Mouse (Mus musculus): ENCODE measurements at regions not wholly inside any gene's neighbourhood (a gene's known extent, or its start where the extent isn't known, plus 50 kb on each side); places are given as distances from the start of the nearest gene placed in this dataset.

DNA sequence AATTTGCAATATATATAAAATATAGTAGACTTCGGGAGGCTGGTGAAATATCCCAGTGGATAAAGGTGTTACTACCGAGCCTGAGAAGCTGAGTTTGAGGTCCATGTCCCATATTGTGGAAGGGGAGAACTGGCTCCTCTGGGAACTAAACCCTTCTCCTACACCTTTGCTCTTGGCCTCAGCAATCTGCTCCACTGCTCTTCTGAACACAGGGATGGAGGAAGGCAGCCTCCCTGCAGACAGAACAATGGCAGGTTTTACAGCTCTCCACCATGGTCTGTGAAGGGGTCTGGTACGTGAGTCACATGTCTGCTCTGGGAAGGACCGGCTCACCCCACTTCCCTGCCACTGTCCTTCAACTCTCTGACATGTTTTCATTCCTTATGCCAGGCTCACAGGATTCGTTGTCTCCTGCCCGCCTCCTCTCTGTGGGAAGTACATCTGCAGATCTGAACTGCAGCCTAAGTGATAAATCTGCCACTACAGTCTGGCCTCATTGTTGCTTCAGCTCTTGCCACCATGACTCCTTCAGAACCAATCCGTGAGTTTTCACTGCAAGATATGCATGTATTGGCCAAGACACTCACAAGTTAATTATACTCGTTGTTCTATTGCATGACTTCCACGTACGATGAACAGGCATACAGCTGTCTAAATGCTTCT is 220.0 kb upstream of the Gm9767 start:
- no peak for DNase-seq (ENCODE audit: low read depth)

DNA sequence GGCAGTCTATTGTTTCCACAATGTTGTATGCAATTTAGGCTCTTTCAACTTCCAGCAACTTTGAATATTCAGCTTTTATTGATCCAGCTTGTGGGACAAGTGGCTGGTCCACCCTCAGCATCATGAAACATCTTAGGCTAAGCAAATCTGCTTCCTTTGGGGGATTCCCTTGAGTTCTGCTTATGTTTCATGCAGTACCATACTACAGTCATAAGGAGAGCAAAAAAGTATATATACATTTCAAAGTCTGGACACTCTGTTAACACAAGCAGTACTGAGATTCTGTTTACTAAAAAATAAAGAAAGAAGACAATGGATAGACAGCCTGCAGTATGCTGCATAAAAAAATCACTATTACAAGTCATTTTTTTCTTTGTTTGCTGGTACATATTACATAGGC is 233.7 kb upstream of the Gm9767 start:
- DNase-seq (ENCODE audit: low read depth): no peak

DNA sequence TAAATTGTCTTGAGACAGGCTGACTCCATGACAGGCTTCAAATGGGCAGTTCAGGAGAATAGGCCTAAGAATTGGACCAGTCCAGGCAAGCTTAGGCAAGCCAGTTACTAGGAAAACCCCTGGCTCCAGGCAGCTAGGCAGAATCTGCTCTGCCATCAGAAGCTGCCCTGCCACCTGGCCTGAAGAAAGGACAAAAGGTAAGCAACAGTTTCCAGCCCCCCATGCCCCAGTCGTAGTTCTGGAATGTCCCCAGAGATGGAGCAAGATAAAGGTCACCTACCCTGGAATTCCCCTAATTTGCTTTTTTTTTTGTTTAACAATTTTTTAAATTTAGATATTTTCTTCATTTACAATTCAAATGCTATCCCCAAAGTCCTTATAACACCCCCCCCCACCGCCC is 248.8 kb upstream of the Gm9767 start:
- DNase-seq (ENCODE audit: low read depth): no peak

DNA sequence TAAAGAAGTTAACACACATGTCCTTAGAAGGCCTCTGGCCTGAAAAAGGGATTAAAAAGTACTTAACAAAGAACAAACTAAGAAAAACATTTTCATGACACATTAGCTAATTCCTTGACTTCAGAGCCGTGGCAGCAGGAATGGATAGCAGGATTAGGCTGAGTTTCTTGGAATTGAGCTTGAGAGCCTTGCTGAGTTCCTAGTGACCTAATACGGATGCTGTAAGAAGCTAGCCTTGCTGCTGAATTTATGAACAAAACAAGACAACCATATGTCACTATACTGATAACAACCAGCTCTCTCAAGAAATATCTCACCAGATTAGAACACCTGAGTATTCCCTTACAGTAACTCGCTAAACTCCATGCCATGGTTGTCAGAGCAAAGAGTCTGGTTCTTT is 268.2 kb upstream of the Smlr1 start:
- DNase-seq (ENCODE audit: low read depth): no peak

DNA sequence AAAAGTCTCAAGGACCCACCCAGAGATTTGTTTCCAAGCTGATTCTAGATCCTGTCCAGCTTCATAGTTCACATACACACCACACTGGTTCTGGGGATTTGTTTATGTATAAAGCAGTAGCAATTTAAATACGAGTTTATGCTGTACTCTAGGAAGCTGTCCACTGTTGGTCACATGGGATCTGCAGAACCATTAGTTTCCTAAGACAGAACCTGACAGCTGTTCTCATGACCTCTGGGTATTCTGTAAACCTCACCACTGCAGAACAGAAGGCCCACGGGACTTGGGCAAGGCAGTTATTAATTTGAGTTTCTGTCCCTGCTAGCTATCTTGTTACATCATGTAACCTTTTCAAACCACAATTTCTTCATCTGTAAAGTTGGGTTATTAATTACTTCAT is 265.4 kb upstream of the Smlr1 start:
- no peak for DNase-seq (ENCODE audit: low read depth)

DNA sequence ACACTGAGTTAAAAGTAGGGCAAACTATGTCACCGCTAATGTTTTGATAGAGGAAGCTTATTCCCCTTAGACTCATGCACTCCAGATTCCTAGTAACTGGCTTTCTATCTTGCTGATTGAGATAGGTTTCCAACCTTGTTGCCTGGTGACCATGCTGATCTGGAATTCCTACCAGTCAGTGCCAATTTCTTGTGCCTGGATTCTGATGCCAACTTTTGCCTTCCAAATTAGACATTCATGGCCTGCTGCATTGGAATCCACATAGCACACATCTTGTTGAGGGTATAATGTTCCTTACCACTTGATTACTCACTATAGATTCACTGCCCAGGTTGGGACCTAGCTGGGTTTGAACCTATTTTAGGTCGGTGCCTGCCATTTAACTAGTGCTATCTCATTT is 262.8 kb upstream of the Smlr1 start:
- DNase-seq (ENCODE audit: low read depth): no peak

GRCm38 (mm10) chr10:25790363-25790821 is 254.3 kb upstream of the Smlr1 start:
- no peak for DNase-seq (ENCODE audit: low read depth)

DNA sequence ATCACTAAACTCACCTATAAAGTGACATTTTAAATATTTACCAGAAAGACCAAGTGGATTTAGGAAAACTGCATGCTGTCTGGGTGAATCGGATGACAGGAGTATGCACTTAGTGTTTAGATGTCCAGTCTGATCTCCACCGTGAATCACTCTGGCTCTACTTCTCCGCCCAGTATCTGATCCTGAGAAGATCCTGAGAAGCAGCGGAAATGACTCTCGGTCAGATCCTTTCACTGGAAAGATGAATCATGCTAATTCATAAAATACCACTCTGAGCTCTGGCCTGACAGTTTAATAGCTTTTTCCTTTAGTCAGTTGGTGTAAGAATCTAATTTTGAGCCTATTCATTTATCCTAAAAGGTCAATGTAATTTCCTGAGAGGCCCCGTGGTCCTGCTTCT is 252.6 kb upstream of the Smlr1 start:
- no peak for DNase-seq (ENCODE audit: low read depth)

- no peak for DNase-seq (ENCODE audit: low read depth)
These were observed 251.9 kb upstream of the Smlr1 start for GRCm38 (mm10) chr10:25788004-25788403.

DNA sequence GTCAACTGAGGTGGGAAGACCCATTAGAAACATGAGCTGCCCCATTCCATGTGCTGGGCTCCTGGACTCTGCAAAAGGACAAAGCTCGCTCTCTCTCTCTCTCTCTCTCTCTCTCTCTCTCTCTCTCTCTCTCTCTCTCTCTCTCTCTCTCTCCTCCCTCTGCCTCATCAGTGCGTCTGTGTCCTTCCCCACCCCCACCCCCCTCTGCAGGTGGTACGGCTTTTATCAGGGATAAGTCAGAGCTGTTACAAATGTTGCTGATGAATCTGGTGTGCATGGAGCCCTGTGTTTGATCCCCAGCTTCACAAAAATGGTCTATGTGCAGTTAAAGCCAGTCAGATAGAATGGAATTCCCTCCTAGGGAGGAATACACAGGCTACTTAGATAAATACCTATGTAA is 247.8 kb upstream of the Smlr1 start:
- no peak for DNase-seq (ENCODE audit: low read depth)

DNA sequence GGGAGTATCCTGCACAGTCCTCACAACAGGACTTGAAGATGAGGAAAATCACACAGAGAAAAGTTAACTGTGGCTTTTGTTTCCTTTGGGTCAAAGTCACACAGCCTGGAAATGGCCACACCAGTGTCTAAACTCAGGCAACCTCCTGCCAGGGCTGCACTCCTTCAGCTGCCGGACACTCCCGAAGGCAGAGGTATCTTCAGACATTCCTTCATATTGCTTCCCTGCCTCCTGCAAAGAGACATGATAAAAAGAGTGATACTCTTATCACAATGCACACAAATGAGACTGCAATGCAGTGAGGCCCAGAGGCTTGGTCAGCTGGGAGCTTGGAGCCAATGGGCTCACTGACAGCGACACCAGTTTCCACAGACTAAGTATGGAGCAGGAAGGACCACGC is 243.4 kb upstream of the Smlr1 start:
- DNase-seq (ENCODE audit: low read depth): no peak

GRCm38 (mm10) chr10:25777717-25778116 is 241.7 kb upstream of the Smlr1 start:
- DNase-seq (ENCODE audit: low read depth): no peak

DNA sequence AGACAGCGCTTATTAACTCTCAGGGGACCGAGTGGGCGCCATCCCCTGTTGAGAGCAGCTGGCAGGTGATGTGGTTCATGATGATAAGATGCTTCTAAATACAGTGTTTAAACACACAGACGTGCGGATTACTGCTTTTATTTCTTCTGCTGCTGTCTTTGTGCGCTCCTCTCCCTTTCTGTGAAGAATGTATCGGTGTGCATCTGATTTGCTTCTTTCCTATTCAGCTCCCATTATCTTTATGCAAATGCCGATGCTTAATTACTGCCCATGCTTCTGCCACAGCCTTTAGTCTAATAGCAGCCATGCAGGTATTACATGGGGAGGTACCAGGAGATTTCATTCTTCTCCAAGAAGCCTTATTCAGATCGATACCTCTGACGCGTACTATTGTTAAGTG is 240.6 kb upstream of the Smlr1 start:
- DNase-seq (ENCODE audit: low read depth): no peak

GRCm38 (mm10) chr10:25770051-25770450 is 234.0 kb upstream of the Smlr1 start:
- no peak for DNase-seq (ENCODE audit: low read depth)

DNA sequence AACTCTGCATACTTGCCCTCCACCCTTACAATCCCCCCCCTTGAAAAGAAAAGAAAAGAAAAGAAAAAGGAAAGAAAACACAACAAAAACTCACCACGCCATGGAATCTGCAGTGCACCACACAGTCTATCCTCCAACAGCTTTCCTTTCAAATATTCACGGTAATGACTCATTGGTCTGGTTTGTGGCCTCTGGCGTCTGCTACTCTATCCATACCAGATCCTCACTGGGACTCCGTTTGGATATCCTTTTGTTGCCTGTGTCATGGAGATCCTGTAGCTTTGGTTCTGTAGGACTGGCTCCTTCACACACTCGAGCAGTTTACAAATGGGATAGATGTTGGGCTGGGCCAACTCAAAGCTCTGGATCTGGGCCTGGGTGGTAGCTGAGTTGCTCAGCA is 232.4 kb upstream of the Smlr1 start:
- DNase-seq (ENCODE audit: low read depth): no peak

DNA sequence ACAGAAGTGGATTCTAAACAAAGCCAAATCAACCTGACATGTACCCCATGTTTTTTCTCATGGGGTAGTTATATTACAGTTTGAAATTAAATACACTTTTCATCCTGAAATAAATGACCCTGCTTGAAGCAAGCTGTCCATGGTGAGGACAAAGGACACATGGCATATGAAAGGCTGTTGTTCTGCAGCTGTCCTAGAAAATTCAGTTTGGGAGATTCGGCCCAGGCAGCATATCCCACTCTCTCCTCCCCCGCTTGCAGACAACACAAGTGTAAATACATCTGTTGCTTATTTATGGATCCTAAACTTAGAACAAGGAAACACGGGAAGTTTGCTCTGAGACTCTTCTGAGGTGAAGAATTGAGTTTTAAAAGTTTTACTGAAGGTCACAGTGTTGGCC is 218.2 kb upstream of the Smlr1 start:
- no peak for DNase-seq (ENCODE audit: low read depth)

GRCm38 (mm10) chr10:25742678-25743077 is 206.6 kb upstream of the Smlr1 start:
- DNase-seq (ENCODE audit: low read depth): no peak

DNA sequence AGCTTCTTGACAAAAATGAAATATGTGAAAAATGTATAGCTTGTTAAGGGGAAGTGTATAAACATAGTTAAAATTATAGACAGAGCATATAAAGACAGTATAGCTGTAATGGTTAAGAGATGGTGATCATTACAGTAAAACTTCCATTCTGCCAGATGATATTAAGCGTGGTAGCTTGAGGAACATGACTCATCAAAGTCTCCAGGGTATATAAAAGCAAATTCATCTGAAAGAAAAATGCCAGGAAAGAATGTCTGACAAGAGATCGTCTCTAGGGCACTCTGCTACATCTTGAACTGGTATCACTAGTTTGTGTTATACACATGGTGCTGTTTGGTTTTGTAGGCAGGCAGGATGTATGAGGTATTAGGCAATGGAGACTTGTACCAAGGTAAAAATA is 204.9 kb upstream of the Smlr1 start:
- DNase-seq (ENCODE audit: low read depth): no peak

GRCm38 (mm10) chr10:25730470-25730869 is 194.4 kb upstream of the Smlr1 start:
- DNase-seq (ENCODE audit: low read depth): no peak

GRCm38 (mm10) chr10:25723966-25724365 is 187.9 kb upstream of the Smlr1 start:
- no peak for DNase-seq (ENCODE audit: low read depth)

DNA sequence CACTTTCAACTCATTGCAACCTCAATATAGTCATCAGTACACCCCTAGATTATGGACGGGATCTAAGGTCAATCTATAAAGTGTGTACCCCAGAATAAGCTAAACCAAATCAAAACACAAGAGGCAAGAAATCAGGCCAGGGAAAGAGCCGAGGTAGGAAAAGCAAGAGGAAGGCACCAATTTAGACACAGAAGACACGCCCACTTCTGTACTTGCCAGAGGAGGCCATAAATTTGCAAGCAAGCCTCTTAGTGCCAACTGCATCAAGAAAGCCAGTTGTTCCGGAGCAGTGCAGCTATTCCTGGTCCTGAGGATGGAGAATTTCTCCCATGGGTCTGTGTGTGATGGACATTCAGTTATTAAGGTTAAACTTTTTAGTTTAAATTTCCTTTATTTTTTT is 179.7 kb upstream of the Smlr1 start:
- no peak for DNase-seq (ENCODE audit: low read depth)

GRCm38 (mm10) chr10:25714636-25715035 is 178.6 kb upstream of the Smlr1 start:
- DNase-seq (ENCODE audit: low read depth): no peak

GRCm38 (mm10) chr10:25714041-25714440 is 178.0 kb upstream of the Smlr1 start:
- no peak for DNase-seq (ENCODE audit: low read depth)

DNA sequence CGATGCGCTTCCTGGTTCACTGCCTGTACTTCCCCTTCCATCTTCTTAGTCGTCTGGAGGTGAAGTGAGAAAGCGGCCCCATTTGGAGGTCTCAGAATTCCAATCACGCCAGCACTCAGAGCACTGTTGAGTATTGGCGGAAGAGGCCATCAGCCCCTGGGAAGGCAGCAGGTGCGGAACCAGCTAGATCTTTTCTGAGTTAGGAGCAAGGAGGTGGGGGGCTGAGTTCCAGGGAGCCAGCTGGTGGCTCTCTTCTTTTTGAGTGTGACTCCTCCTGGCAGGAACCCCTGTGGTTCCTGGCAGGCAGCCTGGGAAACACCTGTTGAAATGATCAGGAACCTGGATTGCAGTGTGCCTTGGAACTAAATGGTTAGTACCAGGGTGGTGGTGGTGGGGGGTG is 171.9 kb upstream of the Smlr1 start:
- DNase-seq (ENCODE audit: low read depth): no peak

GRCm38 (mm10) chr10:25702146-25702545 is 166.1 kb upstream of the Smlr1 start:
- no peak for DNase-seq (ENCODE audit: low read depth)
